Mouse (Mus musculus) left cerebral cortex, adult 2 months (tissue): ENCODE results near the gene Ptbp3. TPM values are rescaled to one million over a fixed set of nuclear protein-coding genes. Genes with fewer than 3 reads are reported as not detected.

Source experiments
- DNase-seq, 2 experiments: peaks; one replicate each; pipeline ENCODE4 v3.0.0; 2021 to 2022; ENCODE audit warnings: low spot score in 2 of 2, mixed read lengths in 1 of 2; ENCODE audit errors: extremely low spot score in 1 of 2
- H3K27ac ChIP-seq: fragments of 200-600 bp; 2 replicates; pipeline ENCODE4 v1.8.1; 2022
- H3K4me3 ChIP-seq: fragments of 200-600 bp; 2 replicates; pipeline ENCODE4 v1.8.1; 2022
- CTCF ChIP-seq: fragments of 200-600 bp; IDR thresholded peaks from 2 replicates; pipeline ENCODE4 v1.8.1; 2022; ENCODE audit warnings: antibody characterized with exemption, mild to moderate bottlenecking, moderate library complexity
- intact Hi-C: fragments of 180-260 bp; cut with DNase I; formaldehyde crosslinking; loops from one replicate; pipeline ENCODE4 v1.15.1; 2025
- total RNA-seq, 2 experiments: library from RNA; stranded (reverse); gene quantifications; 2 replicates each; pipeline ENCODE4 v1.2.3; 2021

The Ptbp3 gene
- total RNA-seq, 2 experiments from 2014 or later: 27.6 to 29.3 TPM

DNA sequence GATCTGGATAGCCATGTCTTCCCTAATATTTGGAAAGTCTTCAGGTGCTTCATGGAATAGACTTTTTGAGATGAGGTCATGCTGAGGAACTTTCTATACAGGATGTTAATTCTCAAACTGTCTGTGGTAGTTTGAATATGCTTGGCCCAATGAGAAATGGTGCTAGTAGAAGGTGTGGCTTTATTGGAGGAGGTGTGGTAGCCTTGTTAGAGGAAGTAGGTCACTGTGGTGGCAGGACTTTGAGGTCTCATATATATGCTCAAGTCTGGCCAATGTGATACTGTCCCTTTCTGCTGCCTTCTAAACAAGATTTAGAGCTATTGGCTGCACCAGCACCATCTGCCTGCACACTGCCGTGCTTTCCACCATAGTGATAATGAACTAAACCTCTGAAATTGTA lies 18.0 kb downstream of the Ptbp3 start:
- TF ChIP-seq CTCF: no peak
- DNase-seq: no peak
- intact Hi-C loops: no loop called here
- Histone ChIP-seq H3K4me3 (no peak overlapping the region), H3K27ac (no peak overlapping the region)

DNA sequence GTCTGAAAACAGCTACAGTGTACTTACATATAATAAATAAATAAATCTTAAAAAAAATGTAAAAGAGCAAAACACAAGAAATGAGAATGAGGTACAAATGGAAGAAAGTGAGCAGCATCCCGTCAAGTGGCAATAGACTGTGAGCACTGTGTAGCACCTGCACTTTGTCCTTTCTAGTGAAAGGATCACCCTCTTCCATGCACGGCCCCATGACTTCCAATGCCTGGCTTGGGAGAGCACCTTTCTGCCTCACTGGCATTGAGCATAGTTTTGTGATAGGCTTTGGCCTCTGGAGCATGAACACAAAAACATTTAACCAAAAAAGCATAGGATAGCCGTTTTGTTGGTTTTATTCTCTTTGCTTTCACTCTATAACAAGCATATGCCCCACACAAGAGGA lies 21.7 kb downstream of the Ptbp3 start:
- TF ChIP-seq CTCF: no peak
- intact Hi-C loops: no loop called here
- H3K4me3 ChIP-seq: no peak overlapping the region
- no peak for DNase-seq
- H3K27ac ChIP-seq: no peak overlapping the region

DNA sequence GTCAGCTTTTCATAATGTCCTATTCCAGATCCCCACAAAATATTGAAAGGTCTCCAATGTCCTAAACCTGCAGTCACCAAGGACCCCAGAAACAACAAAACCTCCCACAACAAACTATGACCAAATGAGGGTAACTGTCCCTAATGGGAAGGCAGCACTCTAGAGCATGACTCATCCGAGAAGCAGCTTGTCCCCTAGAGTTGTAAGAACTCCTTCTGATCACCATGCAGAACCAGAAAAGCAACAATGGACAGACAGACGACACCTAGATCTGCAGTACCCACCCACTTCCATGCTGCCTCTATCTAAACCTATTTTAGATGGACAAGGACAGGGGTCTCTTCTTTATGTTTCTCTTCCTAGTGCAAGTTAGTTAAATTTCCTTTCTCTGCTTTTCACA lies 22.4 kb downstream of the Ptbp3 start:
- Histone ChIP-seq H3K4me3 (no peak overlapping the region), H3K27ac (no peak overlapping the region)
- no peak for DNase-seq
- intact Hi-C loops: no loop called here
- TF ChIP-seq CTCF: no peak

DNA sequence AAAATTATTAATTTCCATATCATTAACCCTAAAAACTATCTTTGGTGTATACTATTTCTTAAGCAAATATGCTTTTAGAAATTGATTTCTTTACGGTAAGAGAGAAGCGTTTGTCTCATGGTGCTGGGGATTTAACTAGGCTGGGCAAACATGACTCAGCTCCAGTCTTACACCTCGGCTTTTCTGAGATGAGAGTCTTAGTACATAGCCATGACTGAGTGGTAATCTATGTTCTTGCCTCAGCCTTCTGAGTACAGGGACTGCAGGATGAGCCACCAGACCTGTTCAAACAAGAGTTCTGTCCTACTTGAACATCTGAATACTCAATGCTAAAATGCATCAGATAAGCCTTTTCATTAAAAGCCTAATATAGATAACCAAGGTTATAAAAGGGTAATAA lies 24.3 kb downstream of the Ptbp3 start:
- Histone ChIP-seq H3K27ac (no peak overlapping the region), H3K4me3 (no peak overlapping the region)
- TF ChIP-seq CTCF: no peak
- intact Hi-C loops: no loop called here
- DNase-seq: no peak

DNA sequence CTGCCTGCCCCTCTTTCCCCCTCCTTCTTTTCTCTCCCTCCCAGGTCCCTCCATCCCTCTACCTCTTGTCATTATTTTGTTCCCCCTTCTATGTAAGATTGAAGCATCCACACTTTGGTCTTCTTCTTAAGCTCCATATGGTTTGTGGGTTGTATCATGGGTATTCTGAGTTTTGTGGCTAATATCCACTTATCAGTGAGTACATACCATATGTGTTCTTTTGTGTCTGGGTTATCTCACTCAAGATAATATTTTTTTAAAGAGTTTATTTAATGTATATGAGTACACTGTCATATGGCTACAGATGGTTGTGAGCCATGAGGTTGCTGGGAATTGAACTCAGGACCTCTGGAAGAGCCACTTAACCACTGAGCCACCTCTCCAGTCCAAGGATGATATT lies 38.8 kb downstream of the Ptbp3 start:
- DNase-seq: no peak
- intact Hi-C loops: no loop called here
- TF ChIP-seq CTCF: no peak
- Histone ChIP-seq H3K27ac (no peak overlapping the region), H3K4me3 (no peak overlapping the region)

DNA sequence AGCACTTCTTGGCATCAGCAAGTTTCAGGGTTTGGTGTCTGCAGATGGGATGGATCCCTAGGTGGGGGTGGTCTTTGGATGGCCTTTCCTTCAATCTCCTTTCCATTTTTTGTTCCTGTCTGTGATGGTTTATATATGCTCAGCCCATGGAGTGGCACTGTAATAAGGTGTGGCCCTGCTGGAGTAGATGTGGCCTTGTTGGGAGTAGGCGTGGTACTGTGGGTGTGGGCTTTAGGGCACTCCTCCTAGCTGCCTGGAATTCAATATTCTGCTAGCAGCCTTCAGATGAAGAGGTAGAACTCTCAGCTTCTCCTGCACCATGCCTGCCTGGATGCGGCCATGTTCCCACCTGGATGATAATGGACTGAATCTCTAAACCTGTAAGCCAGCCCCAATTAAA lies 39.6 kb downstream of the Ptbp3 start:
- H3K27ac ChIP-seq: no peak overlapping the region
- DNase-seq: no peak
- TF ChIP-seq CTCF: no peak
- no peak overlapping the region for H3K4me3 ChIP-seq
- intact Hi-C loops: no loop called here

DNA sequence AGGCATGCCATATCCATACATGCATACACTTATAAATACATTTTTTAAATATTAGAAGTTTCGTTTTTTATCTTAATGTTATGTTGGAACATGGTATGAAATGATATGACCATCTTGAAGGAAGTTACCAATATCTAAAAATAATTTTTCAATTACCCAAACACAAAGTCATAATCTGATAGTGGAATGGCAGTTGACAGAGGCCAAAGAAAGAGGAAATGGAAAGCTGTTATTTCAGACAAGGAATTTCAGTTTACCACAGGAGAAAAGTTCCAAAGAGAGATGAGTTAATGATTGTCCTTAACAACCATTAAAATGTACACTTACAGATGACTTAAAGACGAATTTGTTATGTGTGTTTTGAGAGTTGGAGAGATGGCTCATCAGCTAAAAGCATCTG lies 41.4 kb downstream of the Ptbp3 start:
- intact Hi-C loops: no loop called here
- TF ChIP-seq CTCF: no peak
- Histone ChIP-seq H3K27ac (no peak overlapping the region), H3K4me3 (no peak overlapping the region)
- DNase-seq: no peak

DNA sequence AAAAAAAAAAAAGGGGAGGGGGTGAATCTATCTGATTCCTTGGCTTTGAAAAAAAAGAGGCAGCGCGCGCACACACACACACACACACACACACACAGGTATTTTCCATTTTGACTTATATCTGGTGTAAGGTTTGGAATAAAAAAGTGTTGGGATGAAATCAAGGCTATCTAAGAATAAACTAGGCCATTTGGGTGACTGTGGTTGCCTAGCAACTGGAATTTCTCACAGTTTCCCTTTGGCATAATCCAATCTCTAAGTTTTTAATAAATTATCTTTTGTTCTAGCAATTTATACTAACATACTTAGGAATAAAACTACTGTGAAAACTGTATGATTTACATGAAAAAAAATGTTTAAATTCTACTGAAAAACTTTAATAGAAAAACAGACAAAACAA lies 42.5 kb downstream of the Ptbp3 start:
- intact Hi-C loops: no loop called here
- no peak for DNase-seq
- TF ChIP-seq CTCF: no peak
- no peak overlapping the region for H3K27ac ChIP-seq
- H3K4me3 ChIP-seq: no peak overlapping the region

DNA sequence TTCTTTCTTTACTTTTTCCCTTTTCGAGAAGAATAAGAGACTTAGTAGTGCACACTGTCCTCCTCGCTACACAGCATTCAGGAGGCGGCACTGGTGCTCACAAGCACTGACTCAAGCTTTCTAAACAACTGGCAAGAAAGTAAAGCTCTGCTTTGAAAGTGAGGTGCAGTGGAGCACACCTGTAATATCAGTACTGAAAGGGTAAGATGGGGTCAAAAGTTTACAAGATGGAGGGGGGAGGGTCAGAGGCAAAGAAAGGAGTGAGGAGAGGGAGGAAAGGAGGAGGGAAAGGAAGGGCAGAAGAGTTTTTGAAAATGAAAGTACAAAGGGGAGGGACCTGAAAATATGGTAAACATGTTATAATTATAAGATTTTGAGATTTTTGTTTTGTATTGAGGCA lies 43.7 kb downstream of the Ptbp3 start:
- no peak for TF ChIP-seq CTCF
- intact Hi-C loops: no loop called here
- no peak overlapping the region for H3K27ac ChIP-seq
- no peak overlapping the region for H3K4me3 ChIP-seq
- no peak for DNase-seq

DNA sequence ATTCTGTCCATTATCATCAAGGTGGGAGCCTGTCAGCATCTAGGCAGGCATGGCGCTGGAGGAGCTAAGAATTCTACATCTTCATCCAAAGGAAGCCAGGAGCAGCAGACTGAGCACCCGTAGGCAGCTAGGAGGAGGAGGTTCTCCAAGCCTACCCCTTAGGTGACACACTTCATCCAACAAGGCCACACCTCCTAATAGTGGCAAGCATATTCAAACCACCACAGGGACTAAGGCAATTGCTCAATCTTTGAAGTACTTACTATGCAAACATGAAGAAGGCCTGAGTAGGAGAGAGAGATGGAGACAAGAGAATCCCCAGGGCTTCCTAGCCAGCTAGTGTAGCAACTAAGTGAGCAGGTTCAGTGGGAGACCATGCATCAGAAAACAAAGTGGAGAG lies 58.1 kb downstream of the Ptbp3 start:
- no peak for TF ChIP-seq CTCF
- no peak overlapping the region for H3K4me3 ChIP-seq
- intact Hi-C loops: no loop called here
- DNase-seq: no peak
- no peak overlapping the region for H3K27ac ChIP-seq

DNA sequence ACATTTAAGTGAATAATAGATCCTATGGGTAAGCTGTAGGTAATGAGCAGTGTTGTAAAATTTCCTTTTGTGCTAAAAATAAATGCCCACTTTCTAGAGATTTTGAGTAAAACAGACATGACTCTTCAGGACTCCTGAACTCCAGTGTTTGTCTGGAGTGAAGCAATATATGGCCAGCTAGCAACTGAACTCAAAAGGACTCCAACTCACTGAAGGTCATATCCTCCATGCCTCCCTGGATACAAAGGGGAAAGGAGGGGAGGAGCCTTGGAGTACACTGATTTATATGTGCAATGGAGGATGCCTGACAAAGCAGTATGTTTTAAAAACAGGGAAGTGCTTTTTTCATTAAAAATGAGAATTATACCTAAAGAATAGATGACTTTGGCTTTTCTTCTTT lies 77.9 kb downstream of the Ptbp3 start:
- H3K27ac ChIP-seq: no peak overlapping the region
- intact Hi-C loops: no loop called here
- TF ChIP-seq CTCF: no peak
- no peak for DNase-seq
- no peak overlapping the region for H3K4me3 ChIP-seq

DNA sequence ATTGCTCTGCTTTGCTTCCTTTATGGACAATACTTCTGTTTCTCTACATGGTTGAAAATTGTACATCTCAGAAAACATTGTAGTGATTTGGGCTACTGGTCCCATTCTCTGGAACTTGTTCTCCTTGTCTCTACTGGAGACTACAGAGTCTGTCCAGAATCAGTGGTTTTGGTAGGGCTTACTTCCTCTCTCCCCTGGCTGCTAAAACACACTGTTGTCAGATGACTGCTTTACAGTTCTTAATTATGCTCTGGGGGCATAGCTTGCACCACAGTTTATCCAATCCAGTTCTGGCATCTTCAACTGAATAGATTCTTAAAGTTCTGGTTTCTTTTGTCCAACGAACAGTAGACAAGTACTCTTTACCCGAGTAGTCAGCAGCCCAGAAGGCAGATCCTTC lies 83.7 kb downstream of the Ptbp3 start:
- TF ChIP-seq CTCF: no peak
- no peak overlapping the region for H3K4me3 ChIP-seq
- no peak for DNase-seq
- intact Hi-C loops: no loop called here
- H3K27ac ChIP-seq: no peak overlapping the region

DNA sequence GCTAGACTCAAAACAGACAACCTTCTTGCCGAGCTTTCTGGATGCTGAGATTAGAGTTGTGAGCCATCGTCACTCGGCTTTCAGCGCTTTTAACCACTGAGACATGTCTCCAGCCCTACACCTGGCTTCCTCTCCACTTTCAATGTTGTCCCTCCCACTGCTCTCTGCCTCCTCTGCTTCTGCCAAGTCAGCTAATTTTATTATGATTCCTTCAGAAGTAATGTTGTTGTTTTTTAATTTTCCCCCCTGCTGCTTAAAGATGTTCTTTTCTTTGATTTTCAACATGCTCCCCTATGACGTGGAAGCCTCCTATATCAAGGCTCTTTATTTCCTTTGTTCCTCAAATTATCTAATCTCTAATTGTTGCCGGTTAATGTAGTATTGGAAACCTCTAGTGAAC lies 84.5 kb downstream of the Ptbp3 start:
- DNase-seq: no peak
- H3K4me3 ChIP-seq: no peak overlapping the region
- no peak for TF ChIP-seq CTCF
- no peak overlapping the region for H3K27ac ChIP-seq
- intact Hi-C loops: loop anchor here (5.0 kb wide), 1 partner anchor 82 kb away; no protein-coding TSS in a partner anchor

DNA sequence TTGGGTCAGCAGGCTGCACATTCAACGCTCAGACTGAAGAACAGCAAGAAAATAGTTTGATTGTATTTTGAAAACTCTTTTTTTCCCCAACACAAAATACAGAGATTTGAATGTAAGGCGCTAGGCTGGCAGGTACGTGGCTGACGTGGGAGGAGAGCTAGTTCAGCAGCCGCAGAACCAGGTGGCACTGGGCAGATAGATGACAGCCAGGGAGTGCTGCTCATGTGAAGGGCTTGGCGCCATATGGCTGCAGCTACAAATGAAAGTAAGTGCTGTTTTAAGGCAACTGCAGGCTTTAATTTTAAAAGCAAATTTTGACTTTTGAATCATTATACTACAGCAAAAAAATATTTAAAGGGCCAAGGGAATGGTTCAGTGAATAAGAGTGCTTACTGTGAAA lies 86.7 kb downstream of the Ptbp3 start:
- intact Hi-C loops: loop anchor here (5.0 kb wide), 1 partner anchor 80 kb away; no protein-coding TSS in a partner anchor
- H3K27ac ChIP-seq: no peak overlapping the region
- H3K4me3 ChIP-seq: no peak overlapping the region
- peak; percentile 36 to 54 for DNase-seq
- TF ChIP-seq CTCF: no peak
